Mouse (Mus musculus): Measurements from ENCODE around the gene Gsdma3. TPM values are rescaled to one million over a fixed set of nuclear protein-coding genes. Genes with fewer than 3 reads are reported as not detected.

Gsdma3 gene
- polyA plus RNA-seq, 1 experiment from 2014 or later = not detected

- WGBS = 71% methylated on average over 12 of the region's 12 CpGs
- H3K4me1 ChIP-seq (replicated peaks; ENCODE audit: control insufficient read depth, insufficient read depth, low read length) = peaks cover 6% of the 10 kb centered on the region; the same call in 1 of the 2 replicates
- H3K9me3 ChIP-seq (ENCODE audit: control insufficient read depth) = no peaks in the 10 kb centered on the region
- 0 out of 2 replicates have a peak, but pooled peaks have one; percentile 7 for ATAC-seq
- no peaks in the 10 kb centered on the region for H3K27me3 ChIP-seq (replicated peaks; ENCODE audit: control insufficient read depth, insufficient read depth, low read length)
- H3K36me3 ChIP-seq (ENCODE audit: control insufficient read depth, insufficient read depth) = peaks cover 23% of the 10 kb centered on the region
- no peak for TF ChIP-seq CTCF (IDR thresholded peaks at IDR 0.05; ENCODE audit: low read depth)
- peak overlapping the region; percentile 84 for H3K4me2 ChIP-seq (replicated peaks; ENCODE audit: low read depth)
- no peak overlapping the region for H3K4me3 ChIP-seq (ENCODE audit: low read depth, low read length)
- peak overlapping the region; percentile 80 for H3K27ac ChIP-seq (ENCODE audit: low read depth, low read length)
- H3K9ac ChIP-seq (ENCODE audit: low read depth, low read length) = no peak overlapping the region
These were observed 43.5 kb upstream of the Gsdma3 start for GRCm38 (mm10) chr11:98582551-98583264.

GRCm38 (mm10) chr11:98583265-98583552 is 43.0 kb upstream of the Gsdma3 start:
- no peak overlapping the region for H3K9ac ChIP-seq (ENCODE audit: low read depth, low read length)
- no peak overlapping the region for H3K4me3 ChIP-seq (ENCODE audit: low read depth, low read length)
- 83% methylated on average over 3 of the region's 3 CpGs for WGBS
- TF ChIP-seq CTCF (IDR thresholded peaks at IDR 0.05; ENCODE audit: low read depth) = no peak
- H3K27ac ChIP-seq (ENCODE audit: low read depth, low read length) = peak overlapping the region; percentile 70
- no peaks in the 10 kb centered on the region for H3K27me3 ChIP-seq (replicated peaks; ENCODE audit: control insufficient read depth, insufficient read depth, low read length)
- H3K9me3 ChIP-seq (ENCODE audit: control insufficient read depth) = no peaks in the 10 kb centered on the region
- no peak for ATAC-seq
- peaks cover 23% of the 10 kb centered on the region for H3K36me3 ChIP-seq (ENCODE audit: control insufficient read depth, insufficient read depth)
- H3K4me2 ChIP-seq (replicated peaks; ENCODE audit: low read depth) = peak overlapping the region; percentile 84
- H3K4me1 ChIP-seq (replicated peaks; ENCODE audit: control insufficient read depth, insufficient read depth, low read length) = peaks cover 6% of the 10 kb centered on the region; the same call in 1 of the 2 replicates

- no peak for ATAC-seq
- H3K27me3 ChIP-seq (replicated peaks; ENCODE audit: control insufficient read depth, insufficient read depth, low read length) = no peaks in the 10 kb centered on the region
- 15% methylated on average over 3 of the region's 3 CpGs for WGBS
- H3K4me1 ChIP-seq (replicated peaks; ENCODE audit: control insufficient read depth, insufficient read depth, low read length) = peaks cover 6% of the 10 kb centered on the region; the same call in 1 of the 2 replicates
- no peaks in the 10 kb centered on the region for H3K9me3 ChIP-seq (ENCODE audit: control insufficient read depth)
- no peak overlapping the region for H3K4me3 ChIP-seq (ENCODE audit: low read depth, low read length)
- peak overlapping the region; percentile 84; the same call in 1 of the 2 replicates for H3K4me2 ChIP-seq (replicated peaks; ENCODE audit: low read depth)
- H3K9ac ChIP-seq (ENCODE audit: low read depth, low read length) = no peak overlapping the region
- H3K36me3 ChIP-seq (ENCODE audit: control insufficient read depth, insufficient read depth) = peaks cover 23% of the 10 kb centered on the region
- H3K27ac ChIP-seq (ENCODE audit: low read depth, low read length) = peak overlapping the region; percentile 70
- peak; percentile 50 for TF ChIP-seq CTCF (IDR thresholded peaks at IDR 0.05; ENCODE audit: low read depth)
These were observed 42.6 kb upstream of the Gsdma3 start for GRCm38 (mm10) chr11:98583571-98583970.

- H3K27me3 ChIP-seq (replicated peaks; ENCODE audit: control insufficient read depth, insufficient read depth, low read length) = no peaks in the 10 kb centered on the region
- H3K36me3 ChIP-seq (ENCODE audit: control insufficient read depth, insufficient read depth) = peaks cover 23% of the 10 kb centered on the region
- peak overlapping the region; percentile 2 for H3K9ac ChIP-seq (ENCODE audit: low read depth, low read length)
- H3K4me3 ChIP-seq (ENCODE audit: low read depth, low read length) = no peak overlapping the region
- H3K9me3 ChIP-seq (ENCODE audit: control insufficient read depth) = no peaks in the 10 kb centered on the region
- H3K4me1 ChIP-seq (replicated peaks; ENCODE audit: control insufficient read depth, insufficient read depth, low read length) = peaks cover 6% of the 10 kb centered on the region; the same call in 1 of the 2 replicates
- WGBS = 19% methylated on average over 1 of the region's 1 CpGs
- no peak for ATAC-seq
- TF ChIP-seq CTCF (IDR thresholded peaks at IDR 0.05; ENCODE audit: low read depth) = no peak
- H3K27ac ChIP-seq (ENCODE audit: low read depth, low read length) = peak overlapping the region; percentile 57
- peak overlapping the region; percentile 84 for H3K4me2 ChIP-seq (replicated peaks; ENCODE audit: low read depth)
These were observed 42.0 kb upstream of the Gsdma3 start for GRCm38 (mm10) chr11:98584146-98584545.

GRCm38 (mm10) chr11:98584629-98585177 is 41.5 kb upstream of the Gsdma3 start:
- Histone ChIP-seq H3K27ac (ENCODE audit: low read depth, low read length) (peak overlapping the region; percentile 57), H3K4me2 (replicated peaks; ENCODE audit: low read depth) (peak overlapping the region; percentile 84), H3K4me1 (replicated peaks; ENCODE audit: control insufficient read depth, insufficient read depth, low read length) (peaks cover 6% of the 10 kb centered on the region; the same call in 1 of the 2 replicates), H3K9me3 (ENCODE audit: control insufficient read depth) (no peaks in the 10 kb centered on the region), H3K9ac (ENCODE audit: low read depth, low read length) (peak overlapping the region; percentile 2), H3K27me3 (replicated peaks; ENCODE audit: control insufficient read depth, insufficient read depth, low read length) (no peaks in the 10 kb centered on the region), H3K36me3 (ENCODE audit: control insufficient read depth, insufficient read depth) (peaks cover 23% of the 10 kb centered on the region), H3K4me3 (ENCODE audit: low read depth, low read length) (no peak overlapping the region)
- WGBS = 76% methylated on average over 6 of the region's 6 CpGs
- TF ChIP-seq CTCF (IDR thresholded peaks at IDR 0.05; ENCODE audit: low read depth) = no peak
- ATAC-seq = no peak

GRCm38 (mm10) chr11:98586087-98586891 is 39.9 kb upstream of the Gsdma3 start:
- Histone ChIP-seq H3K36me3 (ENCODE audit: control insufficient read depth, insufficient read depth) (peaks cover 23% of the 10 kb centered on the region), H3K4me1 (replicated peaks; ENCODE audit: control insufficient read depth, insufficient read depth, low read length) (0 out of 2 replicates have a peak, but pooled peaks cover 3% of the 10 kb centered on the region)

More at GRCm38 (mm10) chr11:98586087-98586891, 39.9 kb upstream of the Gsdma3 start:
- no peaks in the 10 kb centered on the region for H3K9me3 ChIP-seq (ENCODE audit: control insufficient read depth)
- WGBS = 2% methylated on average over 22 of the region's 22 CpGs
- H3K4me3 ChIP-seq (ENCODE audit: low read depth, low read length) = peak overlapping the region; percentile 93
- H3K27me3 ChIP-seq (replicated peaks; ENCODE audit: control insufficient read depth, insufficient read depth, low read length) = no peaks in the 10 kb centered on the region
- H3K27ac ChIP-seq (ENCODE audit: low read depth, low read length) = peak overlapping the region; percentile 91
- H3K4me2 ChIP-seq (replicated peaks; ENCODE audit: low read depth) = peak overlapping the region; percentile 84
- TF ChIP-seq CTCF (IDR thresholded peaks at IDR 0.05; ENCODE audit: low read depth) = no peak
- peak overlapping the region; percentile 91 for H3K9ac ChIP-seq (ENCODE audit: low read depth, low read length)
- ATAC-seq = 0 out of 2 replicates have a peak, but pooled peaks have one; percentile 0

Measured in intestine, postnatal 0 days (tissue).